22 mouse cellular contexts compared by ENCODE assay signal in genomic region chr5:98245976-98246375, GRCm38 (mm10). TPM values are rescaled to one million over a fixed set of nuclear protein-coding genes. Genes with fewer than 3 reads are reported as not detected.
DNase-seq lines count a peak whose midpoint lies in the region; ATAC-seq lines count a peak whose summit lies in the region.
"Had no signal": no experiment of that assay in that cellular context is flagged by ENCODE, and none has a peak within 500 bp of the region (broad histone marks: within the 10 kb centered on the region; RNA-seq: fewer than 3 reads in every experiment).

No protein-coding gene starts in this region.

- 44% methylated on average over 4 of the region's 4 CpGs for WGBS in midbrain, embryonic 10.5 days

- H3K36me3 ChIP-seq in midbrain, embryonic 10.5 days: no peaks in the 10 kb centered on the region
- H3K36me3 ChIP-seq: embryonic facial prominence, embryonic 15.5 days; heart, embryonic 12.5 days; hindbrain, embryonic 10.5 days had no signal

- no peak overlapping the region for H3K27ac ChIP-seq in midbrain, embryonic 10.5 days (replicated peaks)
- H3K27ac ChIP-seq: embryonic facial prominence, embryonic 15.5 days; gastrocnemius, adult 2 months; hindbrain, embryonic 10.5 days; hindbrain, embryonic 14.5 days had no signal

- ATAC-seq in frontal cortex, adult (ENCODE audit: low TSS enrichment): peak; percentile 91
- no peak for ATAC-seq in inflammation-experienced regulatory T-cells, adult 6 months
- ATAC-seq: forebrain, embryonic 16.5 days had no signal

- no peak for DNase-seq in frontal cortex, postnatal 25 days (ENCODE audit: low spot score in 2 of 2)
- DNase-seq in left cerebral cortex, postnatal 36 days (ENCODE audit: low spot score in 2 of 2): peak; percentile 54 to 57
- no peak for DNase-seq in left cerebral cortex, postnatal 10 days (ENCODE audit: extremely low spot score in 1 of 2, low spot score in 2 of 2)
- DNase-seq in right cerebral cortex, postnatal 14 days: peak; percentile 13
- DNase-seq in midbrain, embryonic 10.5 days (ENCODE audit: low spot score): no peak
- DNase-seq: adrenal gland, postnatal 14 days; cerebellum, adult 18-20 months; cerebellum, adult 9-11 months; gastrocnemius, adult 2 months; gastrocnemius, postnatal 25 days had no signal

- H3K4me3 ChIP-seq in midbrain, embryonic 10.5 days: no peak overlapping the region
- H3K4me3 ChIP-seq: embryonic facial prominence, embryonic 15.5 days; erythroblast, embryonic 14.5 days; gastrocnemius, adult 2 months; heart, embryonic 12.5 days; hindbrain, embryonic 10.5 days had no signal

- no peaks in the 10 kb centered on the region for H3K9me3 ChIP-seq in midbrain, embryonic 10.5 days (replicated peaks)
- H3K9me3 ChIP-seq: embryonic facial prominence, embryonic 15.5 days; heart, embryonic 12.5 days; hindbrain, embryonic 10.5 days had no signal

- H3K27me3 ChIP-seq in midbrain, embryonic 10.5 days (ENCODE audit: low read depth, poor library complexity, severe bottlenecking): peaks cover 8% of the 10 kb centered on the region

- H3K4me1 ChIP-seq in midbrain, embryonic 10.5 days: no peaks in the 10 kb centered on the region
- H3K4me1 ChIP-seq: embryonic facial prominence, embryonic 15.5 days; heart, embryonic 12.5 days; hindbrain, embryonic 10.5 days had no signal

- intact Hi-C loops in left cerebral cortex, postnatal 36 days (cut with DNase I): no loop called here
- intact Hi-C loops in left cerebral cortex, postnatal 10 days (cut with DNase I): no loop called here

RNA-seq across cellular contexts. Expression of gene Fgf5, which starts 8.0 kb away (rescaled TPM):
- 1 to 10 TPM; 4.0 to 4.1 TPM for total RNA-seq in left cerebral cortex, postnatal 36 days (2021)
- total RNA-seq in left cerebral cortex, postnatal 10 days (2021): 1 to 10 TPM; 2.2 to 2.8 TPM
- 0.07 and 0.10 TPM in 2 replicates for polyA plus RNA-seq in midbrain, embryonic 10.5 days (2016; fragmentation: Nextera tagmentation; extraction: Ambion mirVana)
- polyA plus RNA-seq in inflammation-experienced regulatory T-cells, adult 6 months (2017; shearing (Covaris generic)): not detected
- total RNA-seq: adrenal gland, adult 18-20 months; adrenal gland, postnatal 14 days; granulocyte monocyte progenitor cell, adult 5-6 weeks; heart, postnatal 25 days; MEL had no signal
- polyA plus RNA-seq: erythroblast, embryonic 14.5 days had no signal

Comparison
In these comparisons a context has a peak if more than half of its experiments do, and no peak if none do; other contexts are left out.
1. DNase-seq: peak in left cerebral cortex, postnatal 36 days (2 of 2) and right cerebral cortex, postnatal 14 days (single experiment); none in frontal cortex, postnatal 25 days (0 of 2), left cerebral cortex, postnatal 10 days (0 of 2) and midbrain, embryonic 10.5 days (single experiment).